Mouse (Mus musculus) olfactory bulb, adult 2 months (tissue): ENCODE results near the gene Atp12a.

Experiments
- CTCF ChIP-seq: fragments of 200-500 bp; IDR thresholded peaks from 2 replicates; pipeline ENCODE4 v1.5.1; 2012; ENCODE audit warnings: low read depth, mild to moderate bottlenecking, low read length, moderate library complexity; ENCODE audit not compliant: insufficient read depth
- POLR2A ChIP-seq: fragments of 200-500 bp; IDR thresholded peaks from 2 replicates; pipeline ENCODE4 v1.6.1; 2012; ENCODE audit warnings: mild to moderate bottlenecking, low read depth, low read length, moderate library complexity; ENCODE audit not compliant: insufficient read depth

- TF ChIP-seq POLR2A (no peak), CTCF (no peak)
These were observed 5.7 kb upstream of the Atp12a start for GRCm38 (mm10) chr14:56359131-56359530.
